Mouse (Mus musculus) forebrain, postnatal 0 days (tissue): ENCODE data around the gene Gm9040. TPM values are rescaled to one million over a fixed set of nuclear protein-coding genes. Genes with fewer than 3 reads are reported as not detected.
"Not testable (repeated sequence)": the region's sequence is repeated elsewhere in the genome, so short reads cannot be mapped to it uniquely, and the experiment has no call there.

Source experiments
- ATAC-seq: fragments of 200-750 bp; cut with Nextera tagmentation; 2 replicates; pipeline ENCODE4 v1.8.0; 2017; ENCODE audit warnings: mild to moderate bottlenecking, moderate library complexity
- DNase-seq: peaks from one replicate; pipeline ENCODE4 v3.0.0-alpha.2; 2015
- H3K27ac ChIP-seq: fragments of 300-500 bp; sonication (generic); 2 replicates; pipeline ENCODE4 v1.5.1; 2014; ENCODE audit warnings: low read depth, mild to moderate bottlenecking, antibody characterized with exemption, low read length, moderate library complexity, mixed read lengths
- H3K27me3 ChIP-seq: fragments of 300-500 bp; sonication (generic); 2 replicates; pipeline ENCODE4 v1.6.1; 2014; ENCODE audit warnings: mild to moderate bottlenecking, low read length, mixed read lengths; ENCODE audit not compliant: insufficient read depth
- H3K36me3 ChIP-seq: fragments of 300-500 bp; sonication (generic); 2 replicates; pipeline ENCODE4 v1.6.1; 2014; ENCODE audit warnings: mild to moderate bottlenecking, moderate library complexity; ENCODE audit not compliant: insufficient read depth
- H3K4me1 ChIP-seq: fragments of 300-500 bp; sonication (generic); 2 replicates; pipeline ENCODE4 v1.6.1; 2014; ENCODE audit warnings: antibody characterized with exemption; ENCODE audit not compliant: insufficient read depth
- H3K4me2 ChIP-seq: fragments of 300-500 bp; sonication (generic); 2 replicates; pipeline ENCODE4 v1.6.1; 2014; ENCODE audit warnings: low read depth, mild to moderate bottlenecking, moderate library complexity
- H3K4me3 ChIP-seq: fragments of 300-500 bp; sonication (generic); 2 replicates; pipeline ENCODE4 v1.5.1; 2014; ENCODE audit warnings: low read depth, low read length, mixed read lengths
- H3K9ac ChIP-seq: fragments of 300-500 bp; sonication (generic); 2 replicates; pipeline ENCODE4 v1.6.1; 2014; ENCODE audit warnings: mild to moderate bottlenecking
- H3K9me3 ChIP-seq: fragments of 300-500 bp; sonication (generic); 2 replicates; pipeline ENCODE4 v1.6.1; 2016; ENCODE audit warnings: low read length
- CTCF ChIP-seq: sonication (generic); IDR thresholded peaks from 2 replicates; pipeline ENCODE4 v1.5.1; 2016; ENCODE audit warnings: antibody characterized with exemption, control low read depth, low read depth
- WGBS: fragments of 180-500 bp; shearing (Covaris S2); extraction: QIAGEN DNeasy Blood & Tissue Kit; methylation state at CpG from one replicate; pipeline ENCODE4 v1.1.7; 2014; 5-methylcytosine and 5-hydroxymethylcytosine counted together
- polyA plus RNA-seq: library from polyadenylated mRNA; unstranded; fragments of >200 nt; fragmentation: Nextera tagmentation; extraction: Ambion mirVana; gene quantifications from 2 replicates; pipeline ENCODE4 v1.2.1, GENCODE M21; 2015
- total RNA-seq: library from RNA; depleted of rRNA; stranded (reverse); fragments of >200 nt; gene quantifications from 2 replicates; pipeline ENCODE4 v1.2.3, GENCODE M21; 2014; rRNA removed

Gm9040 gene
- total RNA-seq: not detected in 2 replicates
- polyA plus RNA-seq: not detected in 2 replicates

DNA sequence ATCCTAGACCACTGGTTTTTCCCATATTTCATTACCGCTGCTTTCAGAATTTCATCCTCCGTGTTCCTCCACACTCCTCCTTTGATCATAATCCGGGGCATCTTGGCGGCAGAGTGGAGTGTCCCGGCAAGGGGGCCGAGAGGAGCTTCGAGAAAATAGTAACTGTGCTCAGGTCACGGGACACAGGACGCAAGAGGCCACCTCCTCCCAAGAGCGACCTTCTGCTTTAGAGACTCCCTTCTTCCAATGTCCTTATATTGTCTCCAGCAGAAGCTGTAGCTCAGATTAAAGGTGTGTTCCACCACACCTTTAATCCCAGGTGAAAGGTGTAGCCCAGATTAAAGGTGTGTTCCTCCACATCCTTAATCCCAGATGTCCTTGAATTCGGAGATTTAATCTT is at the start of gene Gm9040:
Gene Gm9040 (minus strand): TSS at position 101 of the 400 bp plus-strand sequence.
- DNase-seq: not testable (repeated sequence)

DNA sequence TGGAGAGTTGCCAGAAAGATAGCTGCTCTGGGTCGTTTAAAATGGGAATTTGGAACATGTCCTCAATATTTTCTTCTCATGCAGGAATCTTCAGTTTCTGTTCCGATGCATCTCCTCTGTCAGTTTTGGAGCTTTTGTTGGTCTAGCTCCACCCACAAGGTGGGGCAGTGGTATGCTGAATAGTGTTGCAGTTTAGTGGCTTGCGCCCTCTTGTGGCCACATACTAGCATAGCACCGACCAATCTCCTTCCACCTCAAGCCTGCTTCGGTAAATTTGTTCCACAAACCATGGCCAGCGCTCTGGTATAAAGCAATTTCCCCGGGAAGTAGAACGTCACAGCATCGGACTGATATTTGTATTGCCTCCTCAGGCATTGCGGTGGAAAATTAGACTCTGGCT is 43.7 kb upstream of the Gm9040 start:
- H3K4me3 ChIP-seq: peak overlapping the region; percentile 4; the same call in 1 of the 2 replicates
- no peak overlapping the region for H3K9ac ChIP-seq
- H3K27me3 ChIP-seq: no peaks in the 10 kb centered on the region
- no peak overlapping the region for H3K27ac ChIP-seq
- H3K4me2 ChIP-seq: peak overlapping the region; percentile 32
- TF ChIP-seq CTCF: peak; percentile 99
- H3K9me3 ChIP-seq: no peaks in the 10 kb centered on the region
- WGBS: 7% methylated on average over 10 of the region's 10 CpGs
- H3K4me1 ChIP-seq: no peaks in the 10 kb centered on the region
- ATAC-seq (peak; percentile 97), DNase-seq (peak; percentile 94)
- no peaks in the 10 kb centered on the region for H3K36me3 ChIP-seq

More for the DNA sequence above, at the start of gene Gm9040:
- not testable (repeated sequence) for ATAC-seq, H3K4me3 ChIP-seq, H3K27ac ChIP-seq, H3K9ac ChIP-seq, H3K4me2 ChIP-seq, H3K36me3 ChIP-seq, H3K4me1 ChIP-seq, H3K9me3 ChIP-seq, H3K27me3 ChIP-seq
- WGBS: no CpG with 5 or more reads among the region's 11 CpGs

GRCm38 (mm10) chr10:118369518-118369917 is 42.7 kb upstream of the Gm9040 start:
- ATAC-seq (no peak), DNase-seq (no peak)
- Histone ChIP-seq H3K27me3 (no peaks in the 10 kb centered on the region), H3K4me1 (no peaks in the 10 kb centered on the region), H3K4me2 (no peak overlapping the region), H3K36me3 (no peaks in the 10 kb centered on the region), H3K9me3 (no peaks in the 10 kb centered on the region), H3K4me3 (no peak overlapping the region), H3K9ac (no peak overlapping the region), H3K27ac (no peak overlapping the region)
- 92% methylated on average over 9 of the region's 9 CpGs for WGBS
- TF ChIP-seq CTCF: no peak

GRCm38 (mm10) chr10:118354005-118354404 is 27.2 kb upstream of the Gm9040 start, which contains the start of gene Gm9049:
Gene Gm9049, minus strand, starts transcription at chr10:118354105.
- not testable (repeated sequence) for DNase-seq, H3K9me3 ChIP-seq, H3K27me3 ChIP-seq, H3K4me3 ChIP-seq, H3K9ac ChIP-seq, ATAC-seq, H3K27ac ChIP-seq, H3K4me2 ChIP-seq, H3K4me1 ChIP-seq, H3K36me3 ChIP-seq
- no CpG with 5 or more reads among the region's 11 CpGs for WGBS

DNA sequence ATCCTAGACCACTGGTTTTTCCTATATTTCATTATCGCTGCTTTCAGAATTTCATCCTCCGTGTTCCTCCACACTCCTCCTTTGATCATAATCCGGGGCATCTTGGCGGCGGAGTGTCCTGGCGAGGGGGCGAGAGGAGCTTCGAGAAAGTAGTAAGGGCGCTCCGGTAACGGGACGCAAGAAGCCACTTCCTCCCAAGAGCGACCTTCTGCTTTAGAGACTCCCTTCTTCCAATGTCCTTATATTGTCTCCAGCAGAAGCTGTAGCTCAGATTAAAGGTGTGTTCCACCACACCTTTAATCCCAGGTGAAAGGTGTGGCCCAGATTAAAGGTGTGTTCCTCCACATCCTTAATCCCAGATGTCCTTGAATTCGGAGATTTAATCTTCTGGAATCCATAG is 21.8 kb upstream of the Gm9040 start, which contains the start of gene Gm9048:
Gene Gm9048 (minus strand): TSS at position 101 of the 400 bp plus-strand sequence.
- not testable (repeated sequence) for ATAC-seq, H3K4me1 ChIP-seq, H3K4me2 ChIP-seq, H3K36me3 ChIP-seq, H3K9ac ChIP-seq, DNase-seq, H3K27me3 ChIP-seq, H3K9me3 ChIP-seq, H3K27ac ChIP-seq, H3K4me3 ChIP-seq
- 75% methylated on average over 1 of the region's 14 CpGs for WGBS

GRCm38 (mm10) chr10:118343155-118343554 is 16.4 kb upstream of the Gm9040 start, which contains the start of gene Gm9046:
Gene Gm9046, minus strand, starts transcription at chr10:118343255.
- H3K27ac ChIP-seq: not testable (repeated sequence)

GRCm38 (mm10) chr10:118337731-118338130 is 11.0 kb upstream of the Gm9040 start, which contains the start of gene Gm9045:
Gene Gm9045, minus strand, starts transcription at chr10:118337831.
- not testable (repeated sequence) for H3K27me3 ChIP-seq, H3K4me2 ChIP-seq, H3K4me1 ChIP-seq, DNase-seq, ATAC-seq, H3K9ac ChIP-seq, H3K36me3 ChIP-seq, H3K9me3 ChIP-seq, H3K27ac ChIP-seq, H3K4me3 ChIP-seq
- WGBS: no CpG with 5 or more reads among the region's 14 CpGs

More at GRCm38 (mm10) chr10:118343155-118343554, 16.4 kb upstream of the Gm9040 start, which contains the start of gene Gm9046:
- no CpG with 5 or more reads among the region's 14 CpGs for WGBS
- not testable (repeated sequence) for H3K36me3 ChIP-seq, H3K4me1 ChIP-seq, ATAC-seq, H3K27me3 ChIP-seq, H3K4me2 ChIP-seq, H3K9me3 ChIP-seq, DNase-seq, H3K9ac ChIP-seq, H3K4me3 ChIP-seq

DNA sequence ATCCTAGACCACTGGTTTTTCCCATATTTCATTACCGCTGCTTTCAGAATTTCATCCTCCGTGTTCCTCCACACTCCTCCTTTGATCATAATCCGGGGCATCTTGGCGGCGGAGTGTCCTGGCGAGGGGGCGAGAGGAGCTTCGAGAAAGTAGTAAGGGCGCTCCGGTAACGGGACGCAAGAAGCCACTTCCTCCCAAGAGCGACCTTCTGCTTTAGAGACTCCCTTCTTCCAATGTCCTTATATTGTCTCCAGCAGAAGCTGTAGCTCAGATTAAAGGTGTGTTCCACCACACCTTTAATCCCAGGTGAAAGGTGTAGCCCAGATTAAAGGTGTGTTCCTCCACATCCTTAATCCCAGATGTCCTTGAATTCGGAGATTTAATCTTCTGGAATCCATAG is 5.5 kb upstream of the Gm9040 start, which contains the start of gene Gm9044:
Gene Gm9044 (minus strand): TSS at position 101 of the 400 bp plus-strand sequence.
- H3K4me3 ChIP-seq, H3K36me3 ChIP-seq, H3K4me2 ChIP-seq, H3K9ac ChIP-seq, H3K9me3 ChIP-seq, ATAC-seq, H3K4me1 ChIP-seq, H3K27me3 ChIP-seq, DNase-seq, H3K27ac ChIP-seq: not testable (repeated sequence)
- no CpG with 5 or more reads among the region's 14 CpGs for WGBS
